Mouse (Mus musculus): ENCODE results near the gene Son. TPM values are rescaled to one million over a fixed set of nuclear protein-coding genes. Genes with fewer than 3 reads are reported as not detected.

Son gene
- 100 to 1,000 TPM; 121 to 130 TPM for polyA plus RNA-seq (2017; shearing (Covaris generic))

GRCm38 (mm10) chr16:91647461-91648219 lies at the start of gene Son:
Gene Son (plus strand): TSS chr16:91647506.

GRCm38 (mm10) chr16:91597672-91598010 lies 49.7 kb upstream of the Son start, which contains the start of gene Tmem50b:
Gene Tmem50b (minus strand): TSS chr16:91597800.

GRCm38 (mm10) chr16:91618511-91619501 lies 28.5 kb upstream of the Son start, which contains the start of gene Dnajc28:
Gene Dnajc28 (minus strand): TSS chr16:91619026.

GRCm38 (mm10) chr16:91646681-91647419 lies 456 bp upstream of the Son start, which contains the start of gene Gart:
Gene Gart (minus strand): TSS chr16:91646952.

GRCm38 (mm10) chr16:91688619-91689334 lies 41.5 kb downstream of the Son start, which contains the start of gene Donson:
Gene Donson (minus strand): TSS chr16:91688770.

GRCm38 (mm10) chr16:91728123-91729065 lies 81.1 kb downstream of the Son start, which contains the start of gene Cryzl1:
Gene Cryzl1 (minus strand): TSS chr16:91728975.

Other genes with a start within 250 kb of the Son start
- gene Il10rb, start 241.3 kb upstream of the Son start, polyA plus RNA-seq (2017; shearing (Covaris generic)) = 100 to 1,000 TPM in 1 of 2 experiments, 10 to 100 TPM in 1; 84.0 to 129 TPM
- 100 to 1,000 TPM in 1 of 2 experiments, 10 to 100 TPM in 1; 92.5 to 155 TPM for gene Ifnar1, start 162.3 kb upstream of the Son start, polyA plus RNA-seq (2017; shearing (Covaris generic))
- gene Ifngr2, start 100.4 kb upstream of the Son start, polyA plus RNA-seq (2017; shearing (Covaris generic)) = 10 to 100 TPM; 38.0 to 71.5 TPM
- gene Tmem50b, start 49.7 kb upstream of the Son start, polyA plus RNA-seq (2017; shearing (Covaris generic)) = 10 to 100 TPM; 36.0 to 42.7 TPM
- 1 to 10 TPM; 1.4 to 2.1 TPM for gene Dnajc28, start 28.5 kb upstream of the Son start, polyA plus RNA-seq (2017; shearing (Covaris generic))
- 10 to 100 TPM; 64.2 to 100.0 TPM for gene Gart, start 554 bp upstream of the Son start, polyA plus RNA-seq (2017; shearing (Covaris generic))
- 10 to 100 TPM; 71.1 to 75.7 TPM for gene Donson, start 41.3 kb downstream of the Son start, polyA plus RNA-seq (2017; shearing (Covaris generic))
- 10 to 100 TPM; 51.5 to 61.8 TPM for gene Cryzl1, start 81.5 kb downstream of the Son start, polyA plus RNA-seq (2017; shearing (Covaris generic))
- 1 to 10 TPM; 2.1 to 3.0 TPM for gene Itsn1, start 81.8 kb downstream of the Son start, polyA plus RNA-seq (2017; shearing (Covaris generic))